Mouse (Mus musculus) liver, embryonic 15.5 days (tissue): ENCODE results near the gene Slc8a1. TPM values are rescaled to one million over a fixed set of nuclear protein-coding genes. Genes with fewer than 3 reads are reported as not detected.

Source experiments
- ATAC-seq: fragments of 200-750 bp; cut with Nextera tagmentation; 2 replicates; pipeline ENCODE4 v1.8.0; 2017; ENCODE audit warnings: moderate number of reproducible peaks, mild to moderate bottlenecking, moderate library complexity; ENCODE audit not compliant: insufficient read depth
- H3K27ac ChIP-seq: fragments of 300-500 bp; sonication (generic); replicated peaks from 2 replicates; pipeline ENCODE4 v1.5.1; 2015; ENCODE audit warnings: mild to moderate bottlenecking, inconsistent platforms
- H3K27me3 ChIP-seq: fragments of 300-500 bp; sonication (generic); 2 replicates; pipeline ENCODE4 v1.6.1; 2015; ENCODE audit warnings: mild to moderate bottlenecking, inconsistent platforms
- H3K36me3 ChIP-seq: fragments of 300-500 bp; sonication (generic); replicated peaks from 2 replicates; pipeline ENCODE4 v1.6.1; 2015; ENCODE audit warnings: moderate library complexity, mild to moderate bottlenecking, inconsistent platforms
- H3K4me1 ChIP-seq: fragments of 300-500 bp; sonication (generic); replicated peaks from 2 replicates; pipeline ENCODE4 v1.6.1; 2015; ENCODE audit warnings: inconsistent platforms
- H3K4me2 ChIP-seq: fragments of 300-500 bp; sonication (generic); 2 replicates; pipeline ENCODE4 v1.6.1; 2015; ENCODE audit warnings: moderate library complexity, mild to moderate bottlenecking, inconsistent platforms
- H3K4me3 ChIP-seq: fragments of 300-500 bp; sonication (generic); replicated peaks from 2 replicates; pipeline ENCODE4 v1.5.1; 2015; ENCODE audit warnings: mild to moderate bottlenecking, inconsistent platforms
- H3K9ac ChIP-seq: fragments of 300-500 bp; sonication (generic); 2 replicates; pipeline ENCODE4 v1.6.1; 2015; ENCODE audit warnings: moderate library complexity, mild to moderate bottlenecking, inconsistent platforms
- H3K9me3 ChIP-seq: fragments of 300-500 bp; sonication (generic); replicated peaks from 2 replicates; pipeline ENCODE4 v1.6.1; 2016; ENCODE audit warnings: inconsistent platforms
- whole genome bisulfite sequencing: fragments of 180-500 bp; shearing (Covaris S2); methylation state at CpG from one replicate; pipeline ENCODE4 v1.1.7; 2015; ENCODE audit warnings: mixed read lengths; ENCODE audit not compliant: insufficient replicate concordance; 5-methylcytosine and 5-hydroxymethylcytosine counted together
- polyA plus RNA-seq: library from polyadenylated mRNA; unstranded; fragments of >200 nt; fragmentation: Nextera tagmentation; extraction: Ambion mirVana; gene quantifications from 2 replicates; pipeline ENCODE4 v1.2.1, GENCODE M21; 2015

Gene Slc8a1
- polyA plus RNA-seq: 0.54 and 0.60 TPM in 2 replicates

DNA sequence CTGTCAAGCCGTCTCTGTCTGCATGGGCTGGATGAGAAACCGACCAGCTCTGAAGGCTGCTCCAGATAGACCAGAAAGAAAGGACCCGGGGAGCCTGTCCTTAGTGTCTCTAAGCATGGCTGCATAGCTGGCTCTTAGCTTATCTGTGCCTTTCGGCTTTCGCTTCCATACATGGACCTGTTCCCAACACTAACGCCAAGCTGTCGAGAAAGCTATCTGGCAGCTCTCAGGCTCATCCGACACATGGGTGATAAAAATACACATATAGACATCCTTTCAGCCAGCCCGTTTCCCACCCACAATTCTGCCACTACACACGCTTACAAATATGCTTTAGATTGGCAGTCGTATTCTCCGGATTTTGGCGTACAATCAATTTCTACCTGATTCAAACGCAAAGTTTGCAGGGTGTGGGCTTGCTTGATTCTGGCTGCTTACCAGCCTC is at the start of gene Slc8a1:
Gene Slc8a1 (minus strand): TSS at position 67 of the 445 bp plus-strand sequence.
- Histone ChIP-seq H3K4me1 (no peaks in the 10 kb centered on the region), H3K4me3 (no peak within 1 kb of the TSS)
- ATAC-seq: no peak

DNA sequence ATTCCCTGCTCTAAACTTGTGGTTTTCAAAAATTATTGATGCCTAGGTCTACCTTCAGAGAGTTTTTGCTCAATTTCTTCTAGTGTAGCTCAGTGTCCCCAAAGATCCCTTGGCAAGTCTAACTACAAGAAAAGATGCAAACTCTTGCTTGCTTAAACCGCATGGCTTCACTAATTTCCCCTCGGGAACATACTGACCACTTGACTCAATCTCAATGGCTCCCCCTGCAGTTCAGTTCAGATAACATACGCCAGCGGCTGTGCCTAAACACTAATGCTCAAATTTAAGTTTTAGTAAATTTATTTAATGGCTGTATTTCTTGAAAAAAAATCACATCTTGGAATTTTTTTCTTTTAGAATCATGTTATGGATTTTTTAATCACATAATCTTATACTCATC is 49.2 kb upstream of the Slc8a1 start:
- 23% methylated on average over 4 of the region's 4 CpGs for WGBS

More for the DNA sequence above, at the start of gene Slc8a1:
- no peak within 1 kb of the TSS for H3K9ac ChIP-seq
- no peaks in the 10 kb centered on the region for H3K27me3 ChIP-seq
- no peaks in the 10 kb centered on the region for H3K36me3 ChIP-seq
- H3K9me3 ChIP-seq: no peaks in the 10 kb centered on the region
- no peak within 1 kb of the TSS for H3K4me2 ChIP-seq
- WGBS: 67% methylated on average over 14 of the region's 14 CpGs
- no peak within 1 kb of the TSS for H3K27ac ChIP-seq

DNA sequence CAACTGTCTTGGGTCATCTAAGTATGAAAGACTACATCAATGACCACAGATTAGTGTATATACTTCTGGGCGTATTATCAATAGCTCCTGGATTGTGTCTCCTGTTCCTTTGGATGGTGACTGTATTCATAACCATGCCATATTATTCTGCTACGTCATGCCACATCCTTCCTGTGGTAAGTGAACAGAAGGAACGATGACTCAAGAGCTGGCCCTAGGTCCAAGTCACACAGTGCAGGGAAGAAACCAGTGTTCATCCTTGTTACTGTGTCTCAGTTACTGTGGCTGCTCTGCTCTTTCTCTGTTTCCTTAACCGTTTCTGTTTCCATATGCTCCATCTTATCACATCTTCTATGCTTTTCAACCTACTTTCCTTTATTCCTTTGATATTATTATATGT is 44.1 kb upstream of the Slc8a1 start:
- Histone ChIP-seq H3K4me3 (no peak overlapping the region), H3K9me3 (no peaks in the 10 kb centered on the region), H3K27ac (no peak overlapping the region), H3K27me3 (no peaks in the 10 kb centered on the region), H3K36me3 (no peaks in the 10 kb centered on the region), H3K4me2 (no peak overlapping the region), H3K4me1 (no peaks in the 10 kb centered on the region), H3K9ac (no peak overlapping the region)
- 33% methylated on average over 4 of the region's 4 CpGs for WGBS
- no peak for ATAC-seq

More for the DNA sequence above, 49.2 kb upstream of the Slc8a1 start:
- Histone ChIP-seq H3K27me3 (no peaks in the 10 kb centered on the region), H3K36me3 (no peaks in the 10 kb centered on the region), H3K4me1 (no peaks in the 10 kb centered on the region), H3K4me3 (no peak overlapping the region), H3K4me2 (no peak overlapping the region), H3K9ac (no peak overlapping the region), H3K27ac (no peak overlapping the region), H3K9me3 (no peaks in the 10 kb centered on the region)
- ATAC-seq: no peak

GRCm38 (mm10) chr17:81781491-81781890 is 43.3 kb upstream of the Slc8a1 start:
- Histone ChIP-seq H3K4me2 (no peak overlapping the region), H3K4me1 (no peaks in the 10 kb centered on the region), H3K27ac (no peak overlapping the region), H3K36me3 (no peaks in the 10 kb centered on the region), H3K27me3 (no peaks in the 10 kb centered on the region), H3K9me3 (no peaks in the 10 kb centered on the region), H3K9ac (no peak overlapping the region), H3K4me3 (no peak overlapping the region)
- WGBS: 63% methylated on average over 5 of the region's 5 CpGs
- ATAC-seq: no peak

GRCm38 (mm10) chr17:81779883-81780282 is 41.7 kb upstream of the Slc8a1 start:
- Histone ChIP-seq H3K27me3 (no peaks in the 10 kb centered on the region), H3K9me3 (no peaks in the 10 kb centered on the region), H3K36me3 (no peaks in the 10 kb centered on the region), H3K9ac (no peak overlapping the region), H3K4me1 (no peaks in the 10 kb centered on the region), H3K27ac (no peak overlapping the region), H3K4me2 (no peak overlapping the region), H3K4me3 (no peak overlapping the region)
- ATAC-seq: no peak
- WGBS: 51% methylated on average over 4 of the region's 4 CpGs

DNA sequence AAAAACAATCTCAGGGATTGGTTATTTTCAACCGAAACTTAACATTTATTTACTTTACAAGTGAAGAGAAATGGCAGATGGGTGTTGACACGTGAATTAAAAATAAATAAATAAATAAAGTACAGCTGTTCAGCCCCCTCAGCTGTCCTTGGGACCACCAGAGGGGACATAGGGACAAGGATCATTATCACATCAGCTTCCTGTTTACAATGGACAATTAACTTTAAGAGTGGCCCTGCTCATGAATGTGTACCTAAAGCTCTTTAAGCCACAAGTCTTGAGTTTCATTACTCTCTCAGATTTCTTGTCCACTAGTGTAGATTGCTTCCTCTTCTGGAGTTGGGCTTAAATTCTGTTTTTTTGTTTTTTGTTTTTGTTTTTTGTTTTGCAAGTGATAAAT is 12.5 kb upstream of the Slc8a1 start:
- Histone ChIP-seq H3K9ac (no peak overlapping the region), H3K9me3 (no peaks in the 10 kb centered on the region), H3K4me3 (no peak overlapping the region), H3K36me3 (no peaks in the 10 kb centered on the region), H3K27ac (no peak overlapping the region), H3K4me1 (no peaks in the 10 kb centered on the region), H3K27me3 (no peaks in the 10 kb centered on the region), H3K4me2 (no peak overlapping the region)
- 41% methylated on average over 2 of the region's 2 CpGs for WGBS
- ATAC-seq: no peak

DNA sequence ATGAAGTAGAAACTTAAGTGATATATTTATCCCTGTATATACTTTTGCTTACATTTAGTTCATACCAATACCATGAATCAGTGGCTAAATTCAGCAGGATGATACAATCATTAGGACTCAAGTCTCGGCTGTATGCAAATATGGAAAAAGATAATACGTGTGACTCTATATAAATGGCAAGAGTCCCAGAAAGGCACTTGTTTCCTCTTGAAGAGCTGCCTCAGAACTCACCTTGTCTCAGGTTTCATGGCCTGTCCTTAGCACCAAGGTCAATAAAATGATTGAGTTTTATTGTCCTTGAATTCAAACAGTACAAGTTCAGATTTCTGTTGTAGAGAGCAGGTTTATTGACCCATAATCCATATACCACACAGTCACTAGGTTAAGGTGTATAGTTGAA is 4.9 kb upstream of the Slc8a1 start:
- 54% methylated on average over 2 of the region's 2 CpGs for WGBS
- no peak overlapping the region for H3K4me3 ChIP-seq
- H3K9ac ChIP-seq: no peak overlapping the region
- no peaks in the 10 kb centered on the region for H3K27me3 ChIP-seq
- no peak for ATAC-seq
- H3K36me3 ChIP-seq: no peaks in the 10 kb centered on the region
- H3K4me1 ChIP-seq: no peaks in the 10 kb centered on the region
- no peaks in the 10 kb centered on the region for H3K9me3 ChIP-seq
- H3K27ac ChIP-seq: no peak overlapping the region
- no peak overlapping the region for H3K4me2 ChIP-seq

GRCm38 (mm10) chr17:81740576-81740975 is 2.4 kb upstream of the Slc8a1 start:
- no peak overlapping the region for H3K4me2 ChIP-seq
- H3K4me3 ChIP-seq: no peak overlapping the region
- H3K4me1 ChIP-seq: no peaks in the 10 kb centered on the region
- no peak overlapping the region for H3K27ac ChIP-seq
- H3K9ac ChIP-seq: no peak overlapping the region
- H3K27me3 ChIP-seq: no peaks in the 10 kb centered on the region
- 52% methylated on average over 6 of the region's 6 CpGs for WGBS
- no peaks in the 10 kb centered on the region for H3K9me3 ChIP-seq
- ATAC-seq: no peak
- no peaks in the 10 kb centered on the region for H3K36me3 ChIP-seq

DNA sequence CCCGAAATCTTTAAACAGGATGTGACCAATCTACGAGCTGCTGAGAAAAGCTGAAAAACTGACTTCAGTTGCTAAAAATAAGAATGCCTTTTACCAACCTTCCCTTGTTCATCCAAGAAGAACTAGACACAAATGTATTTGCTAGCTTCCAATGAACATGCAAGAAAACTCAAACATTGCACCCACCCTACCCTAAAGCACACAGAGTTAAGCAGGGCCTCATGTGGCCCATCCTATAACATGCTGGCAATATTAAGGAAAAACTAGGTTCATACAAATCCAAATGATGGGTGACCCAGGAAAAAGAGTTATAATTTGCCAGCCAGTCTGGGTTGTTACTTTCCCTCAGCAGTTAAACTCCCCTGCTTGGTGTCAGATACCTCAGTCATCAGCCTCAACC is 398 bp downstream of the Slc8a1 start:
- 65% methylated on average over 2 of the region's 2 CpGs for WGBS
- H3K9me3 ChIP-seq: no peaks in the 10 kb centered on the region
- no peak overlapping the region for H3K4me3 ChIP-seq
- no peaks in the 10 kb centered on the region for H3K4me1 ChIP-seq
- no peak overlapping the region for H3K27ac ChIP-seq
- ATAC-seq: no peak
- H3K9ac ChIP-seq: no peak overlapping the region
- H3K4me2 ChIP-seq: no peak overlapping the region
- H3K27me3 ChIP-seq: no peaks in the 10 kb centered on the region
- no peaks in the 10 kb centered on the region for H3K36me3 ChIP-seq

GRCm38 (mm10) chr17:81737309-81737708 is 868 bp downstream of the Slc8a1 start:
- ATAC-seq: no peak
- Histone ChIP-seq H3K27ac (no peak overlapping the region), H3K4me3 (no peak overlapping the region), H3K36me3 (no peaks in the 10 kb centered on the region), H3K4me1 (no peaks in the 10 kb centered on the region), H3K27me3 (no peaks in the 10 kb centered on the region), H3K4me2 (no peak overlapping the region), H3K9me3 (no peaks in the 10 kb centered on the region), H3K9ac (no peak overlapping the region)
- WGBS: 59% methylated on average over 4 of the region's 4 CpGs

GRCm38 (mm10) chr17:81735583-81735982 is 2.6 kb downstream of the Slc8a1 start:
- no peaks in the 10 kb centered on the region for H3K27me3 ChIP-seq
- no peaks in the 10 kb centered on the region for H3K9me3 ChIP-seq
- no peak overlapping the region for H3K9ac ChIP-seq
- no peak for ATAC-seq
- H3K4me2 ChIP-seq: no peak overlapping the region
- H3K36me3 ChIP-seq: no peaks in the 10 kb centered on the region
- H3K4me1 ChIP-seq: no peaks in the 10 kb centered on the region
- 57% methylated on average over 2 of the region's 2 CpGs for WGBS
- no peak overlapping the region for H3K4me3 ChIP-seq
- H3K27ac ChIP-seq: no peak overlapping the region

DNA sequence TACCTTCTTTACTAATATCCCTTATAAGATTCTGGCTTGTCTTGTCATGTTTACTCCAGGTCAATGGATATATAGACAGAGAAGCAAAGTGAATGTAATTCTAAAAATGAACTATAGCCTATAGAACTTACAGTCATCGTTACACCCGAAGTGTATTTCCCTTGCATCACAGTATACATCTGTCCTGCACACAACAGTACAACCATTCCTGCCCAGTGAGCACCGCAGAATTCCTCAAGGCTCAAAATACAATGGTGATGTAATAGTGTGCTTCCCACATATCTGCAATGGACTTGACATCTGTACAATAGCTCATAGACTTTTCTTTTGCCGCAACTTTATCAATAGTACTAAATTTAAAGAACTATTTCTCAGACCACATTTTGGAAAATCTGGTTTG is 8.3 kb downstream of the Slc8a1 start:
- WGBS: 75% methylated on average over 4 of the region's 4 CpGs
- ATAC-seq: no peak
- Histone ChIP-seq H3K27ac (no peak overlapping the region), H3K4me2 (no peak overlapping the region), H3K4me3 (no peak overlapping the region), H3K4me1 (no peaks in the 10 kb centered on the region), H3K27me3 (no peaks in the 10 kb centered on the region), H3K9me3 (no peaks in the 10 kb centered on the region), H3K9ac (no peak overlapping the region), H3K36me3 (no peaks in the 10 kb centered on the region)
